Mouse (Mus musculus) midbrain, embryonic 16.5 days (tissue): ENCODE results near the gene Nup107. TPM values are rescaled to one million over a fixed set of nuclear protein-coding genes. Genes with fewer than 3 reads are reported as not detected.
"Not testable (repeated sequence)": the region's sequence is repeated elsewhere in the genome, so short reads cannot be mapped to it uniquely, and the experiment has no call there.

ENCODE experiments used
- ATAC-seq: fragments of 200-750 bp; cut with Nextera tagmentation; 2 replicates; pipeline ENCODE4 v1.8.0; 2017; ENCODE audit warnings: moderate TSS enrichment
- H3K27ac ChIP-seq: fragments of 300-500 bp; sonication (generic); 2 replicates; pipeline ENCODE4 v1.5.1; 2014; ENCODE audit warnings: mild to moderate bottlenecking, low read length, mixed read lengths
- H3K27me3 ChIP-seq: fragments of 300-500 bp; sonication (generic); 2 replicates; pipeline ENCODE4 v1.6.1; 2014; ENCODE audit warnings: low read depth, low read length, mixed read lengths; ENCODE audit not compliant: control insufficient read depth, insufficient read depth
- H3K36me3 ChIP-seq: fragments of 300-500 bp; sonication (generic); 2 replicates; pipeline ENCODE4 v1.6.1; 2014; ENCODE audit warnings: mild to moderate bottlenecking, low read length, moderate library complexity, mixed read lengths; ENCODE audit not compliant: control insufficient read depth, insufficient read depth
- H3K4me1 ChIP-seq: fragments of 300-500 bp; sonication (generic); 2 replicates; pipeline ENCODE4 v1.6.1; 2014; ENCODE audit warnings: mild to moderate bottlenecking, low read length, mixed read lengths; ENCODE audit not compliant: control insufficient read depth, insufficient read depth
- H3K4me2 ChIP-seq: fragments of 300-500 bp; sonication (generic); 2 replicates; pipeline ENCODE4 v1.6.1; 2014; ENCODE audit warnings: mild to moderate bottlenecking, low read length, mixed read lengths
- H3K4me3 ChIP-seq: fragments of 300-500 bp; sonication (generic); 2 replicates; pipeline ENCODE4 v1.5.1; 2014; ENCODE audit warnings: low read depth, mild to moderate bottlenecking, low read length, moderate library complexity, mixed read lengths
- H3K9ac ChIP-seq: fragments of 300-500 bp; sonication (generic); 2 replicates; pipeline ENCODE4 v1.6.1; 2014; ENCODE audit warnings: low read depth, low read length, mixed read lengths
- H3K9me3 ChIP-seq: fragments of 300-500 bp; sonication (generic); replicated peaks from 2 replicates; pipeline ENCODE4 v1.6.1; 2014; ENCODE audit warnings: mild to moderate bottlenecking, low read length, mixed read lengths; ENCODE audit not compliant: control insufficient read depth, poor library complexity, severe bottlenecking
- WGBS: fragments of 180-500 bp; shearing (Covaris S2); extraction: QIAGEN DNeasy Blood & Tissue Kit; methylation state at CpG from one replicate; pipeline ENCODE4 v1.1.7; 2014; 5-methylcytosine and 5-hydroxymethylcytosine counted together
- polyA plus RNA-seq: library from polyadenylated mRNA; unstranded; fragments of >200 nt; fragmentation: Nextera tagmentation; extraction: Ambion mirVana; gene quantifications from 2 replicates; pipeline ENCODE4 v1.2.1, GENCODE M21; 2015

Nup107 gene
- polyA plus RNA-seq, 1 experiment from 2014 or later, result 29.4 TPM

GRCm38 (mm10) chr10:117726888-117727385 is 65.6 kb downstream of the Nup107 start:
- Histone ChIP-seq H3K4me1 (no peaks in the 10 kb centered on the region), H3K9me3 (no peaks in the 10 kb centered on the region), H3K4me3 (no peak overlapping the region), H3K4me2 (no peak overlapping the region), H3K9ac (no peak overlapping the region), H3K36me3 (no peaks in the 10 kb centered on the region), H3K27ac (no peak overlapping the region), H3K27me3 (no peaks in the 10 kb centered on the region)
- WGBS, result 94% methylated on average over 4 of the region's 4 CpGs
- ATAC-seq, result no peak

- no peak for ATAC-seq
- H3K27me3 ChIP-seq, result no peaks in the 10 kb centered on the region
Measured at GRCm38 (mm10) chr10:117726350-117726749, 66.2 kb downstream of the Nup107 start.

GRCm38 (mm10) chr10:117725671-117726070 is 66.8 kb downstream of the Nup107 start:
- Histone ChIP-seq H3K9ac (no peak overlapping the region), H3K9me3 (no peaks in the 10 kb centered on the region), H3K27ac (no peak overlapping the region), H3K27me3 (no peaks in the 10 kb centered on the region), H3K36me3 (no peaks in the 10 kb centered on the region), H3K4me3 (no peak overlapping the region), H3K4me1 (no peaks in the 10 kb centered on the region), H3K4me2 (no peak overlapping the region)
- 83% methylated on average over 7 of the region's 7 CpGs for WGBS
- no peak for ATAC-seq

More at GRCm38 (mm10) chr10:117726350-117726749, 66.2 kb downstream of the Nup107 start:
- Histone ChIP-seq H3K4me2 (no peak overlapping the region), H3K4me1 (no peaks in the 10 kb centered on the region), H3K9me3 (no peaks in the 10 kb centered on the region), H3K4me3 (no peak overlapping the region), H3K9ac (no peak overlapping the region), H3K27ac (no peak overlapping the region), H3K36me3 (no peaks in the 10 kb centered on the region)
- WGBS, result 96% methylated on average over 4 of the region's 4 CpGs

GRCm38 (mm10) chr10:117724804-117725361 is 67.6 kb downstream of the Nup107 start:
- no peak for ATAC-seq
- Histone ChIP-seq H3K27ac (no peak overlapping the region), H3K36me3 (no peaks in the 10 kb centered on the region), H3K4me1 (no peaks in the 10 kb centered on the region), H3K4me3 (no peak overlapping the region), H3K9me3 (no peaks in the 10 kb centered on the region), H3K27me3 (no peaks in the 10 kb centered on the region), H3K4me2 (no peak overlapping the region), H3K9ac (no peak overlapping the region)
- WGBS, result 91% methylated on average over 3 of the region's 3 CpGs

GRCm38 (mm10) chr10:117724136-117724718 is 68.3 kb downstream of the Nup107 start:
- Histone ChIP-seq H3K9me3 (no peaks in the 10 kb centered on the region), H3K4me3 (no peak overlapping the region), H3K27ac (no peak overlapping the region), H3K9ac (no peak overlapping the region), H3K4me2 (no peak overlapping the region), H3K27me3 (no peaks in the 10 kb centered on the region), H3K36me3 (no peaks in the 10 kb centered on the region), H3K4me1 (no peaks in the 10 kb centered on the region)
- WGBS, result 85% methylated on average over 5 of the region's 5 CpGs
- ATAC-seq, result no peak

- H3K9ac ChIP-seq, result no peak overlapping the region
- no peak overlapping the region for H3K4me2 ChIP-seq
- H3K27ac ChIP-seq, result no peak overlapping the region
- no peaks in the 10 kb centered on the region for H3K9me3 ChIP-seq
- no peaks in the 10 kb centered on the region for H3K4me1 ChIP-seq
- H3K27me3 ChIP-seq, result no peaks in the 10 kb centered on the region
- ATAC-seq, result no peak
- no peak overlapping the region for H3K4me3 ChIP-seq
- H3K36me3 ChIP-seq, result no peaks in the 10 kb centered on the region
- 66% methylated on average over 19 of the region's 19 CpGs for WGBS
Measured at GRCm38 (mm10) chr10:117718161-117719119, 74.1 kb downstream of the Nup107 start.

- 16% methylated on average over 4 of the region's 4 CpGs for WGBS
- ATAC-seq, result no peak
- Histone ChIP-seq H3K27me3 (no peaks in the 10 kb centered on the region), H3K36me3 (no peaks in the 10 kb centered on the region), H3K27ac (no peak overlapping the region), H3K9me3 (no peaks in the 10 kb centered on the region), H3K9ac (no peak overlapping the region), H3K4me2 (no peak overlapping the region), H3K4me1 (no peaks in the 10 kb centered on the region), H3K4me3 (no peak overlapping the region)
Measured at GRCm38 (mm10) chr10:117717583-117717982, 74.9 kb downstream of the Nup107 start.

- H3K36me3 ChIP-seq, result no peaks in the 10 kb centered on the region
- no peak overlapping the region for H3K4me3 ChIP-seq
- ATAC-seq, result no peak
- no peaks in the 10 kb centered on the region for H3K27me3 ChIP-seq
- no peak overlapping the region for H3K9ac ChIP-seq
- 93% methylated on average over 3 of the region's 3 CpGs for WGBS
- no peaks in the 10 kb centered on the region for H3K9me3 ChIP-seq
- H3K4me1 ChIP-seq, result no peaks in the 10 kb centered on the region
- no peak overlapping the region for H3K27ac ChIP-seq
- H3K4me2 ChIP-seq, result no peak overlapping the region
Measured at GRCm38 (mm10) chr10:117716686-117717085, 75.8 kb downstream of the Nup107 start.

- not testable (repeated sequence) for H3K9ac ChIP-seq, H3K9me3 ChIP-seq, H3K36me3 ChIP-seq, ATAC-seq, H3K4me1 ChIP-seq, H3K27me3 ChIP-seq, H3K4me3 ChIP-seq, H3K4me2 ChIP-seq, H3K27ac ChIP-seq
- WGBS, result 88% methylated on average over 1 of the region's 1 CpGs
Measured at GRCm38 (mm10) chr10:117715654-117716053, 76.9 kb downstream of the Nup107 start.
